Mouse (Mus musculus) urinary bladder, adult 2 months (tissue): ENCODE results near the gene Gtf2ird1. TPM values are rescaled to one million over a fixed set of nuclear protein-coding genes. Genes with fewer than 3 reads are reported as not detected.
"Not testable (repeated sequence)": the region's sequence is repeated elsewhere in the genome, so short reads cannot be mapped to it uniquely, and the experiment has no call there.

Experiments used
- DNase-seq: peaks from one replicate; pipeline ENCODE4 v3.0.0; 2022; ENCODE audit warnings: low spot score
- polyA plus RNA-seq: library from polyadenylated mRNA; depleted of rRNA; stranded (reverse); fragments of >200 nt; gene quantifications from 2 replicates; pipeline ENCODE4 v1.2.3, GENCODE M21; 2012

Gene Gtf2ird1
- polyA plus RNA-seq, 1 experiment = 27.1 TPM

GRCm38 (mm10) chr5:134410307-134410836, 46.1 kb downstream of the Gtf2ird1 start:
- DNase-seq = no peak

DNA sequence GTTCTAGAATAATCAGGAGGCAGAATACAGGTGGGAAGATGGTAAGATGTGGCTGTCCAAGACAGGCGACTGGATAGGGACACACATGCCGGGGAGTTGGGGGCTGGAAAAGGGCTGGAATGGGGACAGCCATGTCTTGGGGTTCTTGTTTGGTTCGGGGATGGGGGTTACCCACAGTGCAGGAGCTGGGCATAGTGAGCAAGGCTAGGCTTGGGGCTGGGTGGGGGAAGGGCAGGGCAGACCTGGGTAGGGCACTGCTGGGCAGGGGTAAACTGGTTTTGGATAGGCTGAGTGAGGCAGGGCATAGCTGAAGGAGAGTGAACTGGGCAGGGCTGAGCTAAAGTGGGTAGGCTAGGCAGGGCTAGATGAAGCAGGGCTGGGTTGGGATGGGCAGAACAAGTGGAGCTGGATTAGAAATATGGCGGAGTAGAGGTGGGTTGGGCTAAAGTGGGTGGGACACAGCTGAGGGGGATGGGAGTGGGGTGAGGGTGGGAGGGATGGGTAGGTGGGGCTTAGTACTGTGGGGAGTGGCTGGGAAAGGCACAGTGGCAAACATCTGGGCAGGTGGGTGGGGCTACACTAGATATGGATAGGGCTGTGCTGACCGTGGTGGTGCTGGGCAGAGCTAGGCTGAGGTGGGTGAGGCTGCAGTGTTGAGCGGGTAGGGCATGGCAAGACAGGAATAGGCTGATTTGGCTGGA, 46.8 kb downstream of the Gtf2ird1 start:
- no peak for DNase-seq

DNA sequence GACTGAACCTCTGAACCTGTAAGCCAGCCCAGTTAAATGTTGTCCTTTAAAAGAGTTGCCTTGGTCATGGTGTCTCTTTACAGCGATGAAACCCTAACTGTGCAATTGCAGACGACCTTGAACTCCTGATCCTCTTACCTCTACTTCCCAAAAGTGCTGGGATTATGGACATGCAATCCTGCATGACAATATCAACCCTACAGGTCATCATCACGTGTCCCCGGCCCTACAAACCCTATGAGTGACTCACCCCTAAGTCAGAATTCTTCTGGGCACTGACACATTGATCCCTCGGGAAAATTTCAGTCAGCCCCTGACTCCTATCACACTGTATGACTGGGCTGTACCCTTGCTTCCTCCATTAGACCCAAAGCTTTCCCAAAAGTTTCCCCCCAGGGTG, 48.4 kb downstream of the Gtf2ird1 start:
- no peak for DNase-seq

DNA sequence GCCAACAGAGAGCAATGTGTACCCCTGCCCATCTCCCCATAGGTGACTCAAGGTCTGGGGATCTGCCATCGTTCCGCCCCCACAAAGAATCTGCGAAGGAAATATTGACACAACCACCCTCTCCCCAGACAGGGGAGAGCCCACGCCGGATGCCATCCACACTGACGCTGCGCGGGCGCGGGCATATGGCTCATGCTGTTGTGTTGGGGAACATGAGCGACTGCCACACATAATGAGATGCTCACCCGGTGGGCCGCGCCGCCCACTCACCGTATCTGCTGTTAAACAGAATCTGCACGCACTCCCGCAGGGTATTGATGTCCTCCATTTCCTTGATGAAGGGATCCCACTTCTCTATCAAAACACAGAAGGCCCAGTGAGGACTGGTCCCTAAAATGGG, 54.7 kb downstream of the Gtf2ird1 start:
- DNase-seq = no peak

DNA sequence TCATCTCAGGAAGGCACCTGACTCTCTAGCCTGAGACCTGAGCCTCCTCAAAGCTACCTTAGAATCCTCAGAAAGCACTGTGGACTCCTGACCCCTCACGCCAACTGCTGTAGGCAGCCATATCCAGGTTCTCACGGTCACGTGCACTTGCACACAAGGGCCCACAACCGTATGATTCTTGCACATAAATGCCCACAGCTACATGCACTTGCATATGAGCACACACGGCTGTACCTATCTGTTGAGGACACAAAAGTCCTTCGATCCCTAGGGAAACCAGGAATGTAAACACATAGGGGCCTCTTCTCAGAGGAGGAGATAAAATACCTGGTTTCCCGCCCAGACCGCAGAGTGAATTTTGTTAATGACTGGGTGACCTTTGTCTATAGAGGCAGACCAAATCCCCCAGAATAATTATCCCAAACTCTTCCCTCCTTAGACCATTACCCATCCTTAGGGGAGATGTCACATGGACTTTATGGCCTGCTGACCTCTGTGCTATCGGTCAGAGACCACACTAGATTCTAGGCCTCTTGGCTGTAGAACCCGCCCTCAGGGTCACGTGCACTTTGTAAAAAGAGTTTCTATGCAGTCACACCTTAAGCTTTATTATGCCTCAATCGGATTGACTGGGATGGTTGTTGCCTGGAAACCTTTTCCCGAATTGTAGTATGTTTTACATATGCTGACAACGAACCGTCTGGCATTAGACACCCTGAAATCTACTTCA, 58.9 kb downstream of the Gtf2ird1 start:
- DNase-seq = no peak

DNA sequence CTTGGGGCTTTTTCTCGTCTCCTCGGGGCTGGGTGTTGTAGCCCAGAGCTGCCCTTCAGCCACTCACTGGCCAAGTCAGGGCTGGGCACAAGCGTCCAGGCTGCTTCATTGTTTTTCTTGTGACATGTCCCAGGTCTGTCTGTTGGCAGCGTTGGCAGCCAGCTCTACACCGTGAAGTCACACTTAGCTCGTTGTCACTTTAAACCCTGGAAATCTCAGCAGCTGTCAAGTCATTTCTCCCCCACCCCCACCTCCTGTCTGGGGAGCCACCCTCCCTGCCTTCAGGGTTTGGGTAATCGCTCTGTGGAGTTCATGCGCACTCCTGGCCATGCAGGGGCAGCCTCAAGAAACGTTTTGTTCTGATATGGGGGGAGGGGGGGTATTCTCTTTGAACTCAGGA, 60.0 kb downstream of the Gtf2ird1 start:
- DNase-seq = no peak

DNA sequence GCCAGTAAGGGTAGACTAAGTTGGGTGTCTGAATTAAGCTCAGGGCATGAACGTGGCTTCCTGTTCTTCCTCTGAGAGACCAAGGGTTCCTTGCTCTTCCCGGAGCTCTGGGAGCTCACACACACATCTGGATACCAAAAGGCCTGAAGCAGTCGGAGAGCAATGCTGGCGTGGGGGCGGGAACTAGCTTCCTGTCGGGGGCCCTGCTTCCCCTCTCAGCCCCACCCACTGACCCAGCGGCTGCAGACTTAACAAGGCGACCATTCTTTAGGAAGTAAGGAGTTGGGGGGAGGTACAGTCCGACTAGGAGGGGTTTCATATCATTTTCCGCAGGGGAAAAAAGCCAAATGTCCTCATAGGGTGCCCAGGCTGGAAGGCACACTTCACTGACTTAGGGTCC, 61.9 kb downstream of the Gtf2ird1 start:
- no peak for DNase-seq

DNA sequence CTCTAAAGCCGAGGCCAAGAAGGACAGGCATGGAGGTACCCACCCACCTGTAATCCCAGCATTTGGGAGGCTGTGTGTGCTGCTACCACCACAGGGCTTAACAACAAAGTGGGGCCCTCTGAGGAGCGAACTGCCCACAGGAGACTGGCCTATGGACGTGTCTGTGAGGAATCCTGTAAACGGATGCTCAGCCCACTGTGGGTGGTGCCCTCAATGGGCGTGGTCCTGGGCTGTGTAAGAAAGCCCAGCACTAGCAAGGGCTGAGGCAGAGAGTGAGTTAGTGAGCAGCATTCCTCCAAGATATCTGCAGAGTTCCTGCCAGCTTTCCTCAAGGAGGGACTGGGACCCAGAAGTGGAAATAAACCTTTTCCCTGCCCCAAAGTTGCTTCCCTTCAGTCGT, 62.9 kb downstream of the Gtf2ird1 start:
- DNase-seq = no peak

DNA sequence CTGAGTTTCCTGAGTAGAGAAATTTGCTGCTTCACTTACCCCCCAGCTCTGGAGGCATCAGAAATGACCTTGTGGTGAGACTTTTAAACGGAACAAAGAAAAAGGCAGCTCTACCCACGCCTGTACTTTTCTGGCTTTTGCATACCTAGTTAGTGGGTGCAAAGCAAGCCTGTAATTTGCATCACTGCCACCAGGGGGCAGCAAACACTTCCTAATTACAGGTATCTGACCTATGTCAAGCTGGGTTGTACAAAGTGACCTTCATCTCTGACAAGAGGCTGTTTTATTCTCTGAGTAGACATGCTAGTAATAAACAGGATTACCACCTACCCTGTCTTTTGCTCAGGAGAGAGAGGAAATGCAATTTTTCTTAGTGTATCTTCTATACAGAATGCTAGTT, 71.4 kb downstream of the Gtf2ird1 start:
- no peak for DNase-seq

DNA sequence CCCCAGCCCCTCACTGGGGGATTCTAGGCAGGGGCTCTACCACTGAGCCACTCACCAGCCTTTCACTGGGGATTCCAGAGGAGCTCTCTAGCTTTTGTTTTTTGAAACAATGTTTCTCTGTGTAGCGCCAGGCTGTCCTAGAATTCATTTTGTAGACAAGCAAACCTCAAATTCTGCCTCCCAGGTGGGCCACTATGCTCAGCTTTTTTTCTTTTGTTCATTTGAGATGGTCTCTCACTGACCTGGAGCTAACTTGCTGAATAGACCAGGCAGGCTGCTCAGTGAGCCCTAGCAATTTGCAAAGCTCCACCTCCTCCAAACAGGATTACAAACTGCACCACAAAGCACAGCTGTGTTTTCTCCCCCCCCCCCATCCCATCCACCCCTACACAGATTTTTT, 81.3 kb downstream of the Gtf2ird1 start:
- DNase-seq = no peak

GRCm38 (mm10) chr5:134374546-134374945, 82.0 kb downstream of the Gtf2ird1 start:
- no peak for DNase-seq

DNA sequence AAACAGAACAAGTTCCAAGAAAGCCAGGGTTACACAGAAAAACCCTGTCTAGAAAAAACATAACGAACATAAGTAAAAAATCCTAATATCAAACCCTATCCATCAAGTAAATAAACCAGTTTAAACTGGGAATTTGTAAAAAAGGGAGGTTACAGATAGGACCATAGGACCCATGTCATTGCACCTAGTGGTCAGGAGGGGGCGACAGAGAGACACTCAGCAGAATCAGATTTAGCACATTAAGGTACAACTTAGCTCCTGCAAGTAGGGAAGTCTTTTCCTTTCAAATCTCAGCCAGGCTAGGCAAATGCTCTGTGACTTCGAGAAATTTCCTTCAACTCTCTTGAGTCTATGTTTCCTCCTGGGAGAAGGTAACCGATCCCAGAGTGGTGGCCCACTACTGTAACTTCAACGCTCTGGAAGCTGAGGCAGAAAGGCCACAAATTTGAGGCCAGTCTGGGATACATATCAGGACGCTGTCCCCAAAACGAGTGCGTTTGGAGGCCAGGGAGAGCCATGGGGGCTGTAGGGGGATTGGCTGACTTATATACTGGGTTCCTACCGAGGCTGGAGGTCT, 82.5 kb downstream of the Gtf2ird1 start:
- no peak for DNase-seq

- DNase-seq = no peak
Measured at GRCm38 (mm10) chr5:134372926-134373658, 83.4 kb downstream of the Gtf2ird1 start.

DNA sequence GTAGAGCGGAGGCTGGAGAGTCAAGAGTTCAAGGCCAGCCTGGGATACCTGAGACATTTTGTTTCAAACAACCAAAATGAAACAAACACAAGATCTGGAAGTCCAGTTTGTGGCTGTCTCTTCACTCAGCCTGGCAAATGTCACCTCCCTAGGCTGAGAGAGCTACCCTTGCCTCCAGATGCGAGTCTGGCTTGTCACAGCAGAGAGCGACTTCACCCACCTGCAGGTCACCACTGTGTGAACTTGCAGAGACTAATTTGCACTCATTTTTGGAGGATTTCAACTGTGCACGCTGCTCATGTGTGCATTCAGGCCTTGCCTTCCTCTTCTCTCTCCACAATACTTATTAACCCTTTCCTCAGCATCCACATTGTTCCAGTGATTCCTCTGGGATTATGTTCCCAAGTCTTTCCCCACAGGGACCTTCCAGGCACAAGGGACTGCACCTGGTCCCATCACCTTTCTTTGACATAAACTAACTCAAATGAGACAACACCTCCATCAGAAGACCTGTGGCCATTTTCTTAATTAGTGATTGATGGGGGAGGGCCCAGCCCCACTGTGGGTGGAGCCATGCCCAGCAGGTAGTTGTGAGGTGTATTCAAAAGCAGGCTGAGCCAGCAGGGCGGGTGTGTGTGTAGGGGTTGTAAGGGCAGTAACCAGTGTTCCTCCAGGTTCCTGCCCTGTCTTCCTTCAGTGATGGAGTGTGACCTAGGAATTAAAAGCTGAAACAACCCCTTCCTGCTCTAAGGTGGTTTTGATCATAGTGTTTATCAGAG, 84.8 kb downstream of the Gtf2ird1 start:
- DNase-seq = no peak

DNA sequence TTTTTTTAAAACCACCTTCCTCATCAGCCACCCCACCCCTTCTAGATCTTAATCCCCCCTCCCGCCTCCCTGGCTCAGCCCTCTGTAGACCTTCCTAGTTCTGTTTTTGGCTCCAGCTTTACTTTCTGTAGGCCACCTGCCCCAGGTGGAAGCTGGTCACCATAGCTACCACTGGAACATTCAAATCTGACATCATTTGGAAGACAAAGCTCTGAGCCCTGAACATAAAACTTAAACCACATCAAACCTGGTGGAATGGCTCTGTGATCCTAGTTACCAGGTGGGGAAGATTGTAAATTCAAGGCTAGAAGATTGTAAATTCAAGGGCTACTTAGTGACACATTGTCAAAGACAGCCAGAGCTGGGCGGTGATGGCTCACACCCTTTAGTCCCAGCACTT, 85.7 kb downstream of the Gtf2ird1 start:
- no peak for DNase-seq

DNA sequence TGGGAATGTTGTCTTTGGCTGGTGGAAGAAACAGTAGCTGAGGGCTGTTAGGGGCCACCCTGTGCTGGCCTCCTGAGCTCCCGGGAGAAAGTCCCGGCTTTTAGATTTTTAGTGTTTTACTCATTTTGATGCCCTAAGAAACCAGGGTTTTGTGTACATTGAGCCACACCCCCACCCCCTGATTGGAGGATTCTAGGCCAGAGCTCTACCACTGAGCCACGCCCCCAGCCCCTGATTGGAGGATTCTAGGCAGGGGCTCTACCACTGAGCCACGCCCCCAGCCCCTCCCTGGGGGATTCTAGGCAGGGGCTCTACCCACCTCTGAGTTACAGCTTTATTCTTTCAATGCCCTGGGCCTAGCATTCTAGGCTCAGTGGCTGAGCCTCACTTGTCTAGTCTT, 97.4 kb downstream of the Gtf2ird1 start:
- no peak for DNase-seq

DNA sequence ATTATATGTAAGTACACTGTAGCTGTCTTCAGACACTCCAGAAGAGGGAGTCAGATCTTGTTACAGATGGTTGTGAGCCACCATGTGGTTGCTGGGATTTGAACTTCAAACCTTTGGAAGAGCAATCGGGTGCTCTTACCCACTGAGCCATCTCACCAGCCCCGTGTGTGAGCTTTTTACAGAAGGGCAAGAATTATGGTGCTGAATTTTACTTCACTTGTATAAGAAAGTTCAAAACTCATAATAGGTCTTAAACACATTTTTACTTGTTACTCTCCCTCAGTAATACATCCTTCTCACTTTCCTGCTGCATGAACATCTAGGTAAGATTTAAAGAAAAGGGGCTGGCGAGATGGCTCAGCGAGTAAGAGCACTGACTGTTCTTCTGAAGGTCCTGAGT, 101.1 kb downstream of the Gtf2ird1 start:
- not testable (repeated sequence) for DNase-seq

- no peak for DNase-seq
Measured at GRCm38 (mm10) chr5:134353117-134353516, 103.4 kb downstream of the Gtf2ird1 start.

DNA sequence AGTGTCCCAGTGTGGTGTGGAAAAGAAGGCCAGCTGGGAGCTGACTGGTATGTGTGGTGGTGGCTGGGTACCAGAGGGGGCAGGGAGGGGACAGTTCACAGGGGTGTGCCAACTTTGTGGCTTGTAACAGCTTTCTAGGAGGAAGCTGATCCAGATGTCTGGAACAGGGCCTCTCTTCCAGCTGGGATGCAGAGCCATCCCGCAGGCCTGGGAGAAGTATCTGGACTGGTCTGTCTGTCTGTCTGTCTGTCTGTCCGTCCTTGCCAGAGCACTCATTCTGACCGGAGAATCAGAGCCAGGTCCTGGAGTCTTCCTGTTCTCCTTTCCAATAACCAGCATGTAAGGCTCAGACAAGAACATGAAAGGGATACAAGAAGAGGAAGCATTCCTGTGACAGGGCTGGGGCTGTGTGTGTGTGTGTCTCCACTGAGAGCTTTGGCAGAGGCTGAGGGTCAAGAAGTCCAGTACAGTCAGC, 104.0 kb downstream of the Gtf2ird1 start:
- DNase-seq = no peak

DNA sequence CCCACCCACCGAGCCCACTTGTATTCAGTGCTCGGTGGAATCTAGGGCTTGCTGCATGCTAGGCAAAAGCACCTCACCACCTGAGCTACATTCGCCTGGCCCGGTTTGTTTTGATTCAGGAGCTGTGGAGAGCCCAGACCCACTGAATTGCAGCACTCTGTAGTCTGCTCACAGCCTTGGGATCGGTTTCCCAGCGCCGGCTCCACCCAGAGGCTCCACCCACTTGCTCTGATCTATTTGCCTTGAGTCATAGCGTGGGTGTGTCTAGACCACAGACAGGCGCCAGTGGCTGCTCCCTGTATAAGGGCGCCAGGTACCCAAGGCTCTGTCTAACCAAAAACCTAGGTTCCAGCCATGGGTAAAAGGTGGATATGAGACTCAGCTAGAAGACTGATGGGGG, 105.9 kb downstream of the Gtf2ird1 start:
- DNase-seq = no peak

- DNase-seq = no peak
Measured at GRCm38 (mm10) chr5:134347066-134347465, 109.5 kb downstream of the Gtf2ird1 start.
